Mouse (Mus musculus) heart, postnatal 0 days (tissue): ENCODE measurements around the gene Camsap2.

Experiments
- CTCF ChIP-seq: IDR thresholded peaks from 2 replicates; pipeline ENCODE4 v1.5.1; 2016; ENCODE audit warnings: antibody characterized with exemption, control low read depth, low read depth
- EP300 ChIP-seq: IDR thresholded peaks from 2 replicates; pipeline ENCODE4 v1.6.1; 2016; ENCODE audit warnings: antibody characterized with exemption, low read depth

DNA sequence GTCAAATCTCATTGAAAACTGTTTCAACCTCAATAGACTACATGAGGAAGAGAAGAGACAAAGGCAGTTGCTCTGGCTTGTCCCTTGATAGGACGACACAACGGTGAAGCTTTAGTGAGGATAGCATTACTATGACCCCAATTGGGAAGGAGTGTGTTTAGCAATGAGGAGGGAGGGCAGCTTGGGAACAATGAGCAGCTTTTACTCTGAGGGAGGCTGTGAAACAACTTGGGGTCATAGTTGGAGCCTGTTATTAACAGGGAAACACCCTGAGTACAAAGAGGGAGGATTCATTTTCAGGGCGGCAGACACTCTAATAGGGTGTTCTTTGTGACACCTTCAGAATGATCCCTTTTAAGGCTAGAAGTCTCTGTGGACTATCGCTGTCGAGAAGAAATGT, 2.2 kb upstream of the Camsap2 start:
- TF ChIP-seq CTCF, result no peak
- no peak for TF ChIP-seq EP300
